Mouse (Mus musculus) left cerebral cortex, adult 11 months (tissue): ENCODE measurements around the gene Dus2.

Source experiments
- DNase-seq: peaks from one replicate; pipeline ENCODE4 v3.0.0; 2022; ENCODE audit warnings: low spot score

Dus2 gene

DNA sequence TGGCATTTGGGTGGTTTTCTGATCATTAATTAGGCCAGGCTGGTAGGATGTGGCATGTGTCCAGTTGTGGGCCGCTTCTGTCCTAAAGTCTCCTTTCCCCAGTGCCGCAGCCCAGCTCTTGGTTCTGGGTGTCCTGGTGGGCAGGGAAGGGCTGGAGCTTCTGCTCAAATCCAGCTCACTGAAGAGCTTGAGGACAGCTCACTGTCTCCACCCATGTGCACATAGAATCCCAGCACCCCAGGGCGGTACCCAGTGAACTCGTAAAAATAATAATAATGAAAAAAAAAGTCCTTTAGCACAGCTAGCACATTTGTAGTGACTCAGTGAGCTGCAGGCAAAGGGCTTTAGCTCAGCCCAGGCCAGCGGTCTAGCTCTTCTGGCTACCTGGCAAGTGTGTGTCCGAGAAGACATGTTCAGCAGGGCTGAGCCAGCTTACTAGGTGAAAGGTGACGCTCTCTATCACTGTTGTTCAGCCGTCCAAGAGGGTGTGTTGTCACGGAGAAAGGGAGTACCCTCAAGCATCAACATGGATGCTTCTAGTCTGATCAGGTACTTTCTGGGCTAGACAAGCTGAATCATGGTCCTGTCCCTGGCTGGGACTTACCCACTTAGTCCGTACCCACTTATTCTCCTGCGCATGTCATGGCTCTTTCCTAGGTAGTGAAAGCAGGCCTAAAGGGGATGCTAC is 55.9 kb downstream of the Dus2 start:
- no peak for DNase-seq

DNA sequence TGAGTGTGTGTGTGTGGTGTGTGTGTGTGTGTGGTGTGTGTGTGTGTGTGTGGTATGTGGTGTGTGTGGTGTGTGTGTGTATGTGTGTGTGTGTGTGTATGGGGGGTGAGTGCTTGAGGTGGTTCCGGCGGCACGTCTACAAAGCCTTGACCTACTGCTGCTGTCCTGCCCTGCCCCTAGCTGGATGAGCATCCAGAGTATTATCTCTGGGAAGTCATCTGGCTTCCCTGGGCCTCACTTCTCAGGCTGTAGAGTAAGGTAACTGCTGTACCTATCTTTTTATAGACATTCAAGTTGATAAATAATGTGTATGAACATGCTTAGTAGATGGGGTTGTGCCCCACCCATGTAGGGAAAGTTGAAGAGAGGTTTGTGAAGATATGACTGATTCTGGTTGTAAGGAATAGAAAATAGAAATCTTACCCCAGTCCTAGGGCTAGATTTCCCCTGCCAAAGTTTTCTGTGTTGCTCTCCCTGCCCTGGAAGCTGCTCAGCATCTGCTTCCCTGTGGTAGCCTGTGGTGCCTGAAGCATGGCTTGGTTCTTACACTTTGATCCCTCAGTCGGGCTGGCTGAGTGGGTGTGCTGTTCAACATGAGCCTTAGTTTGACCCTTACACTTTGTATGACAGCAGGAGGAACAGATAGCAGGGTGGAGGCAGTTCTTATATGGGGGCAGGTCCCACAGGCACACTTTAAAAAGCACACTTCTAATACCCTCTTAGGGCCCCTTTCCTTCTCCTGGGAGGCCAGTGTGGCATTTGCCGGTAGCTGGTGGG is 56.9 kb downstream of the Dus2 start:
- DNase-seq, result no peak

DNA sequence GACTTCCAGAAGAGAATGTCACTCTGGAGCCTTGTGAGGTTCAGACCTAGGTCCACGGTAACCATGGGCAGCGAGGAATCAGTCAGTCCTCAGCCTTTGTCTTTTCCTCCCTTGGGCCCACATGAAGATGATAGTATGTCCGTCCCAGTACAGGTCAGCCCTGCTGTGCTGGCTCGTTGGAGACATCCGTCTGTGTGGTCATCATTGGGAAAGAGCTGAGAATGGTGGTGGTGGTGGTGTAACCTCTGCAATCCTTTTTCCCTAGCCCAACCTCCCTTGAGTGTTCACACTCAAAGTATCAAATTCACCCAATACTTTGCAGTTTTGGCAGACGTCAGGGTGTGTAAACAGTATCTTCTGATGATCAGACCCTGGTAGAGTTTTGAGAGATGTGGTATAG is 58.7 kb downstream of the Dus2 start:
- DNase-seq, result no peak

DNA sequence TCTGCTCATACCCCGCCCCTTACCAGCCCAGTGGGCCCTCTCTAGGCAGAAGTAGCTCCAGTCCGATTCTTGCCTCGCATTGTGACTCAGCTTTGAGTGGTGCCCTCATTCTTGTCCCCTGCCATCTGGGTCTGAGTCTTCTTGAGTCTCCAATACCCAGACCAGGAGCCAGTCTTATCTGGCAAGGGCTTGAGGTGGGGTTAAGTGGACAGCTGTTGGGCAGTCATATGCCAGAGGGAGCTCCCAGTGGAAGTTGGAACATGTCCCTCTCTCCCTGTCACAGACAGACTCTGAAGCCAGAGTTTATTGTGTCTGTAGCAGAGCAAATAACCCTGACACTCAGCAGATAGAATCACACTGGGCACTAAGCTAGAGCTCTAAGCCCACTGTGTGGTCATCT is 59.9 kb downstream of the Dus2 start:
- no peak for DNase-seq

DNA sequence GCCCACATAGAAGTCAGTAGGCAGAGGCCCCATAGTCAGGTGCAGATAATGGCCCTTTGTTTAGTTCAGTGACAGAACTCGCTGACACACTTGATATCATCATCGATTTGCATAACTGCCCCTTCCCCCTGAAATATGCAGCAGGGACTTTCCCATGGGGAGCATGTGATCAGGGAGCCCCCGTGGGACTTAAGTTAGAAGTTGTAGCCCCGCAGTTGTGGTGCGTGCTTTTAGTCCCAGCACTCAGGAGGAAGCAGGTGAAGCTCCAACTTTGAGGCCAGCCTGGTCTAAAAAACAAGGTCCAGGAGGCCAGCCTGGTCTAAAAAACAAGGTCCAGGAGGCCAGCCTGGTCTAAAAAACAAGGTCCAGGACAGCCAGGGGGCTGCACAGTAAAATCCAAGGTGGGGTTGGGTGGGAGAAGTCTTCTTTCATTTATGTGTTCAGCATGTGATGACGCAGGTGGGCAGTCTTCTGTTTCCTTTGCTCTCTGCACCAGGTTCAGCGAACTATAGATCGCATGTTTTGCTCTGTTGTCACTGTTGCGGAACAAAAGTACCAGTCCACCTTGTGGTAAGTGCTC is 61.5 kb downstream of the Dus2 start:
- no peak for DNase-seq

DNA sequence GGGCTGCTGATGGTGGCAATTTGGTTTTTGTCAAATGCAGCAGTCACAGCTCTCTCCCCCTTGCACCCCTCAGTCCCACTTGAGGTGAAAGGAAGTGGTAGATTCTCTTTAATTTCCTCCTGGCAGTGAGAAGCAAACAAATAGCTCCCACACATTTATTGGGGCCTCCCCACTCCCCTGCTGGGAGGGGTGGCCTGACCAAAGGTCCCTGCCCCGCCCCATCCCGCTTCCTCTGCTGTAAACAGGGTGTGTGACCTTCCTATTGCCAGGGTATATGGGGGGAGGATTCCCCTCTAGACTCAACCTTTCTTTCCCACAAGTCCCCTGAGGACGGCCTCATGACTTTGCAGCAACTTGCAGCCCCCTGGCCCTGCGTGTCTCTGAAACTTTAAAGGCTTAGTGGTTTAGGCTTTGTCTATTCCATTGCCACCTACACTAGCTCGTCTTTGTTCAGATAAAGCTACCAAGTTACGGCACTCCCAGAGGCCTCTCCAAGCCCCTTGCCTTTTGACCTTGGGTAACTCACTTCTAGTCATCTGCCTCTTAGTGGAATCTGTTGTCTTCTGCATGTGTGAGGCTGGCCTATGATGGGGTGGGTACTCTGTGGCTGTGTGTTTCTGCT is 63.2 kb downstream of the Dus2 start:
- no peak for DNase-seq

DNA sequence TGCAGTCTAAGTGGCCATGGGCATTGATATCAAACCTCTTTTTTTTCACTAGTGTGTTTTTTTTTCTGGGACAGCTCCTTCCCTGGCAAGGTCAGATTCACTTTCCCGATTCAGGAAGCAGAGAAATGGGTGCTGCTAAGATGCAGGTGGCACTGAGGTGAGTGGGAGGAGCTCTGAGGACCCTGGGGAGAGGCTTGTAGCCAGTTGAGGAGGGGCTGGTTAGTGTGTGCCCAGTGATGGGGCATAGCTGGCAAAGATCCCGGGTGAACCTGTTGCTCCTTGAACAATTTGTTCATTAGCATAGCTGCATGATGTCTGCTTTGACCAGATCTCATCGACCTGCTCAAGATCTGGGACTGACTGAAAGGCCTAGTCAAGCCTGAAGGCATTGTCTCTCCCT is 63.9 kb downstream of the Dus2 start:
- no peak for DNase-seq

DNA sequence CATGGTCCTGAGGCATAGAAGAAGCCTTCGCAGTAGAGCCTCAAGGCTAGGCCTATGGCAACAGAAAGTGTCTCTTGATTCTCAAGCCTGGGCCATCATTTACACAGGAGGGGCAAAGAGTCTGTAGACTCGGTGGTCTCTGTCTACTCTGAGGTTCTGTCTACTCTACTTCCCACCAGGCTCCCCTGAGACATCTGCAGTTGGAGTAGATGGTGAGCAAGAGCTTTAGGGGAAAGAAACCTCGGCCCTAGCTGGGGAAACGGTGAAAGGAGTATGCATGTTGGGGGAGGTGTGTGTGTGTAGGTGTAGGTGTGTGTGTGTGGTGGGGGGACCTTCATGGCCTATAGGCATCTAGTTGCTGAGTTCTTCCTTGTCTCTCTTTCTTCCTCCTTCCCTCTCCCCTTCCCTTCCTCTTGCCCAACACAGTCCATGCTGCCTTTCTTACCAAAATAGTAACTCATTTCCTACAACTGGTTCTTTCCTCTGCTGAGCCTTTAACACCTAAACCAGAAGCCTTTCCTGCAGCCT is 65.4 kb downstream of the Dus2 start:
- no peak for DNase-seq

DNA sequence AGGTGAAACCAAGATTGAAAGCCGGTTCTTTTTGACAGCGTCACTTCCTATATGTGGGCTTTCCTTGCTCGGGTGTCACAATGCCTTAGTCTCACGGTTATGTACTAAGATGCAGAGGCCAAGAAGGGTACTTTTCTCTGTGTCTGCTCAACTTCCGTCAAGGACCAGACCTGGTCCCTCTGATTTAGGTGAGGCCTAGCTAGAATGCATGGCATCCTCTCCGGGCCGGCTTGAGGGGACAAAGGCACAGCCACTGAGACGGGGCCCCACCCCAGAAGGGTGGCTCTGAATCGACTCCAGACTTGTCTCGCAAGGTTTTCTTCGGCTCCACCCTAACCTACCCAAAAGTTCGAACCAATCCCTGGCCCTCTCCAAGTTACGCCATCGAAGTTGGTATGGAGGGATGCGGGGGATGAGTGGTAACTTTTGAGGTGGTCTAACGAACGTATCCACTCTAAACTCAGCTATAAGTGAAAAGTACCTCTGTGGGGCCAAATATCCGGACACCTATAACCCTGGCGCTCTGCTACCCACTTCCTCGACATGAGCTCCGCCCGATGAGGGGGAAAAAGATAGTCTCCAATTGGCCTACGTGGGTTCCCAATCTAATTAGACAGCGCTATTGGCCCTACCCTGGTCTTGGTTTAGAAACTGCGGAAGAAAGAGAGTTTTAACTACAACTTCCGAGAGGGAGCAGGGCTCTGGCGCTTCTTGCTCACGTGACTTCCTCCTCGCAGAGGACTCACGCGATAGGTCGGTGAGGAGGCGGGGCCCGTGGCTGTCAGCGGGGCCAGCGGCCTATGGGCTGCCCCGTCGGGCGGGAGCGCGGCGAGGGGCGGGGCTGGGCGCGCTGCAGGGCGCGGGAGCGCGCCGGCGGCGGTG is 67.8 kb downstream of the Dus2 start, which contains the start of gene Nfatc3:
TSS of gene Nfatc3 (plus strand) at position 110 of the 882 bp plus-strand sequence.
- DNase-seq, result peak; percentile 95

DNA sequence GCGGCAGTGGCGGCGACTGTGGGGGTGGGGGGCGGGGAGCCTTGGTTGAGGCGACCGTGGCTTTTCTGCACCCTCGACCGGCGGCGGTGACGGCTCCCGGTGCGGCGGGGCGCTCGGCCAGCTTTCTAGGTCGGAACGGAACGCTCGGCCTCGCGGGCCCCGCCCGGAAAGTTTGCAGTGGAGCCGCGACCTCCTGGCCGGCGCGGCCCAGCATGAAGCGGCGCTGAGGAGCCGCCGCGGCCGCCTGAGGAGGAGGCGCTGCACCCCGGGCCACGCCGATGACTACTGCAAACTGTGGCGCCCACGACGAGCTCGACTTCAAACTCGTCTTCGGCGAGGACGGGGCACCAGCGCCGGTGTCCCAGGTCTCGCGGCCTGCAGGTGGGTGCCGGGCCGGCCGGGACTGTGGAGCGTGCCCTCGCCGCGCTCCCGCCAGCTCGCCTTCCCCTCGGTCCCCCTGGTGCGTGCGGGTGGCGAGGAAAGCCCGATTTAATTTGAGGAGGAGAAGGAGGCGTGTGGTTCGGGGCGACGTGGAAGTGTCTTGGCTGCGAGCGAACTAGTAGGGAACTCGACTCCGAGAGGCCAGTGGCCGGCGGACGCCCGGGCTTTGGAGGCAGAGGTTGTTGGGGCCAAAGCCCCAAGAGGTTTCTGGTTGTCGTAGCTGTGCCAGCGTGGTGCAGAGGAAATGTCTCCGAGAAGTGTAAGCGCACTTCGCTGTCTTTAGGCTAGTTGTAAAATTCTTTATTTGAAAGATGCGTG is 68.7 kb downstream of the Dus2 start:
- DNase-seq, result no peak

DNA sequence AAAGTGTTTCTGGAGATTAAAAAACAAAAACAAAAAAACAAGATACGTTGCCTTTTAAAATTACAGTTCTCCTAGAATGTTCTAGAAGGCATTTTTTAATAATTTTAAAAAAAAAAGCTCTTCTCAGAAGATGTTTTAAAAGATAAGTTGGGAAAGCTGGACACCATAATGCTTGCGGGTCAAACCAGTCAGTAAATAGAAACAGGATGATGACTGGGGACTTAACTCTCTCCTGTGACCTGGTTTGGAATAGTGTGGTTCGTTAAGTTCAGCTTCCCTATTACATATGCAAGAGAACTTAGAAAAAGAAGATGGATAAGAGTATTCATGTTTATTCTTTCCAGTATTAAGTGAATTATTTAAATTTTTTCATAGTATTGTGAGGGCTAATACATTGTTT is 69.4 kb downstream of the Dus2 start:
- no peak for DNase-seq

DNA sequence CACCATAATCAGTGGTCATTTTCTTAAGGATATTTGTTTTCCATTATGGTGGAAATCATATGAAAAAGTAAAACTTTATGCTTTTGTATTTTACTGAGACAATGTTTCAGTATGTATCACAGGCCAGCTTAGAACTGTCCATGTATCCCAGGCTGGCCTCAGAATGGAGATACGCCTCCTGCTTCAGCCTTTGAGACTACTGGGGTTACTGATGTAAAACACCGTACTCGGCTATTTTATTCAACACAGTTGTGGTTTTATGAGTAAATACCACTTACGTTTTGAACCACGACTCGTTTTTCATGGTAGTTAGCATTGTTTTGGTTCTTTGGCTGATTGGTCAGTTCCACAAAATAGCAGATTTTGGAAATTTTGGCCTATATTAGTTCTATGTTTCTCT is 70.5 kb downstream of the Dus2 start:
- DNase-seq, result no peak

DNA sequence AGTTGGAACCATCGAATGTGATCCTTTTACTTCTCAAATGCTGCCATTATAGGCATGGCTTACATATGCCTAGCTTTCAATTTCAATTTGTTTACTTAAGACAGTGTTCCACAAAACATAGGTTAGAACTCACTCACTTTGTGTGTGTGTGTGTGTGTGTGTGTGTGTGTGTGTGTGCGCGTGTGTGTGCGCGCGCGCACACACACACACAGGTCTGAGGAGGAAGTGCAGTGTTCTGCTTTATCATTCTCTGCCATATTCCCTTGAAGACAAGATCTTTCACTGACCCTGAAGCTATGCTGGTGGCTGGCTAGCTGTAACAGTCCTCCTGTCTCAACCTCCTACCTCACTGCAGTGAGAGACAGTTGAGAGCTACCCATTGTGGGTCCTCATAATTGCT is 71.9 kb downstream of the Dus2 start:
- DNase-seq, result no peak

DNA sequence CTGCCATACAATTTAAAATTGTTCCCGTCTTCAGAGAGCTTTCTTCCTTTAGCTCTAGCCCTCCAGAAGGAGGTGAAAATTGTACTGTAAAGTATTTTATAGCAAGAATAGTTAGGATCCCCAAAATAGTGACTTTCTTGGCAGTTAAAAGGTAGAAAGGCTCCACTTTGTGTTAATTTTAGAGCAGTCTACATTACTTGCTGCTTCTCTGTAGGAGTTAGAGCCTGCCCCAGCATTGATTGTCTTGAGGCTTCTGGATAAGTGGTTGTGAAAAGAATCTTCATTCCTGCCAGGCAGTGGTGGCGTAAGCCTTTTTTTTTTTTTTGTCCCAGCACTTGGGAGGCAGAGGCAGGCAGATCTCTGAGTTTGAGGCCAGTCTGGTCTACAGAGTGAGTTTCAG is 75.6 kb downstream of the Dus2 start:
- DNase-seq, result no peak

DNA sequence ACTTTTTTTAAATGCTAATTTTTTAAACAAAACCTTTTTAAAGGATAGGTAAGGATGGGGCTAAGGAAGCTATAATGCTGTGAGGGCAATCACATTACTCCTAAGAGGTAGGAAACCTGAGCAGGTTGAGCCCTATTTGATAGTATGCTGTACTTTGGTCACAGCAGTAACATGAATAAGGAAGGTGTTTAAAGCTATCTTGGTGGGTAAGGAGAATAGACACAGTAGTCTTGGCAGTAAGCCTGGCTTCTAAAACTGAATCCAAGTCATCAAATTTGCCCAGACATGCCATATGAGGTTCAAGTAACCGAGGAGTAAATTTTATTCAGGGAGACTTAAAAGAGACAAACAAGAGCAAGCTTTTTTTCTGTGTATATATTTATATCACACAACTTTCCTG is 78.4 kb downstream of the Dus2 start:
- no peak for DNase-seq

DNA sequence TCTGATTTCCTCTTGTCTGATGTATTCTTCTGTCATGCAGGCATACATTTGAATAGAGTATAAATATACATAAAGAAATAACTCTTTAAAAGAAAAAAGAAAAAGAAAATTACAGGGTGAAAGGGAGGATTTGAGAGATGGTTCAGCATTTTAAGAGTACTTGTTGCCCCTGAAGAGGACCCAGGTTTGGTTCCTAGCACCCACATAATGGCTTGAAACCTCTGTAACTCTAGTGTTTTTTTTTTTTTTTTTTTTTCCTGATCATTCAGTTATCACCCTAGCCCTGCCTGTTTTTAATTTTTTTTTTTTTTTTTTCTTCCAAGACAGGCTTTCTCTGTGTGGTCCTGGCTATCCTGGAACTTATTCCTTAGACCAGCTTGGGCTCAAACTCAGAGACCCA is 81.0 kb downstream of the Dus2 start:
- no peak for DNase-seq

DNA sequence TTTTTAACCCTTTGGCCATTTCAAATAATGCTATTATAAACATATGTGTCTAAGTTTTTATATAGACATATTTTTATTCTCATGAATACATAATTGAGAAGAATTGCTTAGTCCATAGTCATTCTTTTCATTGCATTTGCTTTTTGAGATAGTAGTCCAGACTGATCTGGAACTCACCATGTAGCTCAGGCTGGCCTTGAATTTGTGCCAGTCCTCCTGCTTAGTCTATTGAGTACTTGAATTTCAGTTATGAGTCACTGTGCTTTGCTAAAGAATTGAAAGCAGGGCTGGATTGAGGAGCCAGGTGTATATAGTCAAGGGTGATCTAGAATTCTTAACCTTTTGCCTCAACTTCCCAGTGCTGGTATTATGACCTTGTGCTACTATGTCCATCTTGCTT is 83.1 kb downstream of the Dus2 start:
- DNase-seq, result no peak

DNA sequence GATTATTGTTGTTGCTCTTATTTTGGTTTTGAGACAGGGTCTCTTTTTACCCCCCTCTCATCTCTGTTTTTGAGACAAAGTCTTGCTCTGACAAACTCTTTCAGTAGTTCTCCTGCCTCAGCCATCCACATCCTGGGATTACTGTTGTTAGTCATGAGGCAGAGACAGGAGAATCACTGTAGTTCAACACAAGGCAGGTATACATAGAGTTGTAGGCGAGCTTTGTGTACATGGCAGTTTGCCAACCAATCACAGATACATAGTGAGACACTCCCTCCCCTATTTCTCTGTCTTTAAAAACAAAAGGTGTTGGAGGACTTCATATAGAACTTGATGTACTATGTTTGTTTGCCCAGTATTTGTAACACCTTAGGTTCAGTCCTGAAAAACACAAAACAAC is 83.5 kb downstream of the Dus2 start:
- no peak for DNase-seq

DNA sequence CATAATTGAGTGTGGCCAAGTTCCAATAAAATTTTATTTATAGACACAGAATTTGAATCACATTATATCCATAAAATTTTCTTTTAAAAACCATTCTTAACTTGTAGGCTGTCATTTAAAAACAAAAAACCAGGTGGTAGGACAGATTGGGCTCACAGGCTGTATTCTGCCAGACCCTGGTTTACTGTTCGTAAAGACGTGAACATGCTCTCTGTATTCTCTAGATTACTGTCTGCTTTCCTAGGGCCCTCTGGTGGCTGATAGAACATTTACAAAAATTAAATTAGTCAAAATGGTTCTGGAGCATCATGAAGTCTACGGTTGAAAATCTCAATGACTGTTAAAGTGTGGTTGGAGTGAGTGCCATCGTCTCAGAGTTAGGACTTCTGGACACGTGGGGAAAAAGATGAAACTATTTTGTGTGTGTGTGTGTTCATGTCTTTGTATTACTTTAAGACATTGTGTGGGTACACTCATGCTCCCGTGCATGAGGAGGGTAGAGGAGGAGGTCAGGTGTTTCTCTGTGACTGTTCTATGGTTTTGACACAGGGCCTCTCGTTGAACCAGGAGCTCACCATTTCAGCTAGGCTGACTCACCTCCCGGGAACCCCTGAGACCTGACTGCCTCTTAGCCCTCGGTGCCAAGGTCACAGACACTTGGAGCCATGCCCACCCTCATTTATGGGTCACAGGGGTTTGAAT is 84.2 kb downstream of the Dus2 start:
- no peak for DNase-seq

DNA sequence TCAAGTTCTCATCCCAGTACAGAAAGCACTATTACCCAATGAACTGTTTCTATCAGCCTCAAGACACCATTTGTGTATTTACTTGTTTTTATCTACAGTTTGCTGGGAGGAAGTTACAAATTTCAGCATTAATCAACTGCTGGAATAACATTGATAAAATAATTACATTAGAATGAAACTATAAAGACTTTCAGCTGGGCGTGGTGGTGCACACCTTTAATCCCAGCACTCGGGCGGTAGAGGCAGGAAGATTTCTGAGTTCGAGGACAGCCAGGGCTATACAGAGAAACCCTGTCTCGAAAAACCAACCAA is 84.7 kb downstream of the Dus2 start:
- no peak for DNase-seq

DNA sequence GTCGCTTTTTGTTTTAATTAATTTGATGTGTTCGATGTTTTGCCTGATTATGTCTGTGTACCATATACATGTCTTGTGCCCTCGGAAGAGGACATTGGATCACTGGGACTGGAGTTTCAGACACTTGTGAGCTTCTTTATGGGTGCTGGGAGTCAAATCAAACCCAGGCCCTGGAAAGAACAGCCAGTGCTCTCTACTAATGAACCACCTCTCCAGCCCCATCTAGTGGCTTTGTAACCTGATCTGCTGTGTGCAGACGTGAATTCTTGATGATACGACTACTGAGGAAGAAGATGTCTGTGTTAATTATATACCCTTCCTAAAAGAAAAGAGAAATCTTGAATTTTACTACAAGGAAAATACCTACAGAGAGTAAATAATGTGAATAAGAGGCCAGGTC is 85.5 kb downstream of the Dus2 start:
- no peak for DNase-seq
